Mouse (Mus musculus) ES-Bruce4 (cell line): ENCODE results near the gene Slc1a6. TPM values are rescaled to one million over a fixed set of nuclear protein-coding genes. Genes with fewer than 3 reads are reported as not detected.

ENCODE experiments used
- H3K27ac ChIP-seq: 2 replicates; pipeline ENCODE4 v1.5.1; 2012; ENCODE audit warnings: low read length, inconsistent platforms; ENCODE audit not compliant: insufficient read depth
- H3K27me3 ChIP-seq: 2 replicates; pipeline ENCODE4 v1.6.1; 2012; ENCODE audit warnings: mild to moderate bottlenecking, low read length, inconsistent platforms; ENCODE audit not compliant: control insufficient read depth, poor library complexity, insufficient read depth, severe bottlenecking
- H3K36me3 ChIP-seq: 2 replicates; pipeline ENCODE4 v1.6.1; 2012; ENCODE audit warnings: inconsistent platforms, mild to moderate bottlenecking, low read length, moderate library complexity; ENCODE audit not compliant: control insufficient read depth, poor library complexity, insufficient read depth, severe bottlenecking
- H3K4me1 ChIP-seq: one replicate; pipeline ENCODE4 v1.8.1; 2011; ENCODE audit warnings: low read length; ENCODE audit not compliant: control insufficient read depth, insufficient read depth
- H3K4me3 ChIP-seq: 2 replicates; pipeline ENCODE4 v1.5.1; 2011; ENCODE audit warnings: low read depth, mild to moderate bottlenecking, low read length
- H3K9ac ChIP-seq: 2 replicates; pipeline ENCODE4 v1.6.1; 2012; ENCODE audit warnings: low read depth, mild to moderate bottlenecking, inconsistent platforms; ENCODE audit not compliant: poor library complexity, severe bottlenecking
- H3K9me3 ChIP-seq: replicated peaks from 2 replicates; pipeline ENCODE4 v1.6.1; 2012; ENCODE audit warnings: mild to moderate bottlenecking, low read length, inconsistent platforms; ENCODE audit not compliant: control insufficient read depth, poor library complexity, insufficient read depth, severe bottlenecking
- CTCF ChIP-seq: IDR thresholded peaks from one replicate; pipeline ENCODE4 v1.8.1; 2011; ENCODE audit warnings: low read depth, low read length
- EP300 ChIP-seq: IDR thresholded peaks from 2 replicates; pipeline ENCODE4 v1.6.1; 2011; ENCODE audit warnings: low read depth, low read length; ENCODE audit not compliant: insufficient read depth
- POLR2A ChIP-seq: IDR thresholded peaks from one replicate; pipeline ENCODE4 v1.8.1; 2011; ENCODE audit warnings: low read length; ENCODE audit not compliant: insufficient read depth
- polyA plus RNA-seq: library from polyadenylated mRNA; stranded (reverse); fragments of >200 nt; gene quantifications from 2 replicates; pipeline ENCODE4 v1.2.4, GENCODE M21; 2011; ENCODE audit warnings: low read depth; ENCODE audit not compliant: missing spikeins, insufficient read depth, insufficient read length

Slc1a6 gene
- 0.87 and 0.88 TPM in 2 replicates for polyA plus RNA-seq

- Histone ChIP-seq H3K4me3 (peak within 1 kb of the TSS; percentile 79), H3K27ac (no peak within 1 kb of the TSS), H3K27me3 (peaks cover 12% of the 10 kb centered on the region), H3K9me3 (no peaks in the 10 kb centered on the region), H3K4me1 (no peaks in the 10 kb centered on the region), H3K9ac (peak within 1 kb of the TSS; percentile 45; the same call in 1 of the 2 replicates), H3K36me3 (no peaks in the 10 kb centered on the region)
- TF ChIP-seq CTCF (no peak), POLR2A (no peak), EP300 (no peak)
Observed at GRCm38 (mm10) chr10:78779981-78780651, at the start of gene Slc1a6. Gene Slc1a6, plus strand, starts transcription at chr10:78780496.

DNA sequence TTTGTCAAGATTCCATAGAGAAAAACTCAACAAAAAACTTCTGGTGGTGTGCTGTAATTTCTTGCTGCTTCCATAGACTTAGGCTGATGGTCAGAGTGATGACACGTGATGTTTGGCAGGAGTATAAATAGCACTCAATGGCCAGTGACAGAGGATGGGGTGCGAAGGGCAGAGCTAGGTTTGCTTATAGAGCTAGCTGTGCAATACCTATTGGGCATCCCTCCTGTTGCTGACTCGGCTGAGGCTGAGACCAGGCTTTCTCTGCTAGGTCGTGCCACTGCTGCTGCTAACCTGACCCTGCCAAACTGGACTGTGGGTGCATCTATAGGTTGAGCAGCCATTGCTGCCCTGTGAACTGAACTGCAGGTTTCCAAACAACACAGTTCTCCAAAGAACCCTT lies 40.5 kb upstream of the Slc1a6 start:
- no peak for TF ChIP-seq POLR2A
- TF ChIP-seq EP300, result no peak
- no peak for TF ChIP-seq CTCF
- Histone ChIP-seq H3K36me3 (no peaks in the 10 kb centered on the region), H3K4me3 (no peak overlapping the region), H3K27ac (no peak overlapping the region), H3K9ac (no peak overlapping the region), H3K4me1 (no peaks in the 10 kb centered on the region), H3K9me3 (no peaks in the 10 kb centered on the region), H3K27me3 (no peaks in the 10 kb centered on the region)

- H3K9ac ChIP-seq, result no peak overlapping the region
- H3K4me1 ChIP-seq, result peaks cover 3% of the 10 kb centered on the region
- H3K27me3 ChIP-seq, result no peaks in the 10 kb centered on the region
- no peak overlapping the region for H3K4me3 ChIP-seq
- no peaks in the 10 kb centered on the region for H3K36me3 ChIP-seq
- TF ChIP-seq CTCF (no peak), EP300 (no peak), POLR2A (no peak)
- H3K27ac ChIP-seq, result no peak overlapping the region
- no peaks in the 10 kb centered on the region for H3K9me3 ChIP-seq
Observed at GRCm38 (mm10) chr10:78743721-78744120, 36.6 kb upstream of the Slc1a6 start.

- no peak overlapping the region for H3K4me3 ChIP-seq
- no peaks in the 10 kb centered on the region for H3K36me3 ChIP-seq
- H3K9ac ChIP-seq, result no peak overlapping the region
- peaks cover 3% of the 10 kb centered on the region for H3K4me1 ChIP-seq
- H3K9me3 ChIP-seq, result no peaks in the 10 kb centered on the region
- TF ChIP-seq EP300, result no peak
- TF ChIP-seq CTCF, result peak; percentile 56
- TF ChIP-seq POLR2A, result no peak
- no peak overlapping the region for H3K27ac ChIP-seq
- H3K27me3 ChIP-seq, result no peaks in the 10 kb centered on the region
Observed at GRCm38 (mm10) chr10:78745453-78746232, 34.7 kb upstream of the Slc1a6 start.

DNA sequence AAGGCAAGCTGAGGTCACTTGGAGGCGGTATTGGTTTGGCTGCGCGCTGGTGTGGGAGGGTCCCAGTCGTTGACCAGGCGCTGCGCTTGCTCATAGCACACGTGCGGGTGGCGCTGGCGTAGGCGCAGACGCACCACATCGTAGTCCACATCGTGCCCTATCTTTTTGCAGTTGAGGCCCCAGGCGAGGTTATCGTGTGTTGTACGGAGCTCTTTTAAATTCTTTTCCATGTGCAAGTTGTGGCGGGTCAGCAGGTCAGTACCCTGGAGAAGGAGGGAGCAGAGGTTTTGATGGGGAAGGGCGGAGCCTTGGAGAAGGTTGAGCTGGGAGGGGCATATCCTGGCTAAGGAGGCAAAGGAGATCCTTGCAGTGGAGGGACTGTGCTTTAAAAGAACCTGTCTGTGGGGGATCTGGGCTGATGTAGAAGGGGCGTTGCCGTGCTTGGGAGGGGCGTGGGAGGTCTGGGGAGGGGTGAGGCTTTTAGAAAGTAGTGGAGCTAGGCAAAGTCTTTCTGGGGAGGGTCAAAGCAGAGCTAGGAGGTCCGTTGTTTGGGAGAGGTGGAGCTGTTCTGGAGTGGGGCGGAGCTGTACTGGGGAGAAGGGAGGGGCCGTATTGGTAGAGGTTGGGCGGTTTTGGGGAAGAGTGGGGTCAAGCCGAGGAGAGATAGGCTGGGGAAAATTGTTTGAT lies 33.1 kb upstream of the Slc1a6 start:
- Histone ChIP-seq H3K9me3 (no peaks in the 10 kb centered on the region), H3K4me3 (peak overlapping the region; percentile 42), H3K36me3 (no peaks in the 10 kb centered on the region), H3K27ac (no peak overlapping the region), H3K9ac (peak overlapping the region; percentile 24; the same call in 1 of the 2 replicates), H3K27me3 (no peaks in the 10 kb centered on the region), H3K4me1 (peaks cover 3% of the 10 kb centered on the region)
- TF ChIP-seq EP300 (no peak), CTCF (peak; percentile 21)
